Mouse (Mus musculus) leukemia stem cell, adult 10-12 weeks (primary cell): ENCODE data around the gene Galnt15. TPM values are rescaled to one million over a fixed set of nuclear protein-coding genes. Genes with fewer than 3 reads are reported as not detected.

ENCODE experiments used
- polyA plus RNA-seq: library from polyadenylated mRNA; stranded (reverse); fragments of >175 nt; gene quantifications from 2 replicates; pipeline ENCODE4 v1.2.3, GENCODE M21; 2012; ENCODE audit warnings: low replicate concordance

Galnt15 gene
- polyA plus RNA-seq: 0.19 TPM in 1 of 2 replicates, not detected in the other

GRCm38 (mm10) chr14:32028681-32029091 lies at the start of gene Galnt15:
Gene Galnt15, plus strand, starts transcription at chr14:32028989.

GRCm38 (mm10) chr14:32084761-32085485 lies 56.1 kb downstream of the Galnt15 start, which contains the start of gene Oxnad1:
Gene Oxnad1, plus strand, starts transcription at chr14:32085374.

GRCm38 (mm10) chr14:32085486-32086201 lies 56.9 kb downstream of the Galnt15 start, which contains the start of gene Dph3:
Gene Dph3, minus strand, starts transcription at chr14:32085729.

Other genes with a start within 250 kb of the Galnt15 start
- gene Ankrd28, start 198.3 kb upstream of the Galnt15 start, polyA plus RNA-seq: 2.4 and 2.7 TPM in 2 replicates
- 5.0 and 6.0 TPM in 2 replicates for gene Oxnad1, start 56.4 kb downstream of the Galnt15 start, polyA plus RNA-seq
- 7.0 and 35.1 TPM in 2 replicates for gene Dph3, start 56.7 kb downstream of the Galnt15 start, polyA plus RNA-seq
- gene Msmb, start 113.0 kb downstream of the Galnt15 start, polyA plus RNA-seq: not detected in 2 replicates
- 1.7 and 8.7 TPM in 2 replicates for gene Ncoa4, start 130.9 kb downstream of the Galnt15 start, polyA plus RNA-seq
- 85.3 and 292 TPM in 2 replicates for gene Timm23, start 172.9 kb downstream of the Galnt15 start, polyA plus RNA-seq
- gene Parg, start 173.0 kb downstream of the Galnt15 start, polyA plus RNA-seq: 13.2 and 18.1 TPM in 2 replicates